Mouse (Mus musculus): ENCODE data around the gene Ubr4. TPM values are rescaled to one million over a fixed set of nuclear protein-coding genes. Genes with fewer than 3 reads are reported as not detected.
A peak's percentile ranks its signal among the peaks of the same experiment; 100 is the strongest.

The Ubr4 gene
- total RNA-seq (2014; rRNA removed), result 180 and 184 TPM in 2 replicates
- polyA plus RNA-seq (2015; fragmentation: Nextera tagmentation; extraction: Ambion mirVana), result 55.4 and 65.4 TPM in 2 replicates

DNA sequence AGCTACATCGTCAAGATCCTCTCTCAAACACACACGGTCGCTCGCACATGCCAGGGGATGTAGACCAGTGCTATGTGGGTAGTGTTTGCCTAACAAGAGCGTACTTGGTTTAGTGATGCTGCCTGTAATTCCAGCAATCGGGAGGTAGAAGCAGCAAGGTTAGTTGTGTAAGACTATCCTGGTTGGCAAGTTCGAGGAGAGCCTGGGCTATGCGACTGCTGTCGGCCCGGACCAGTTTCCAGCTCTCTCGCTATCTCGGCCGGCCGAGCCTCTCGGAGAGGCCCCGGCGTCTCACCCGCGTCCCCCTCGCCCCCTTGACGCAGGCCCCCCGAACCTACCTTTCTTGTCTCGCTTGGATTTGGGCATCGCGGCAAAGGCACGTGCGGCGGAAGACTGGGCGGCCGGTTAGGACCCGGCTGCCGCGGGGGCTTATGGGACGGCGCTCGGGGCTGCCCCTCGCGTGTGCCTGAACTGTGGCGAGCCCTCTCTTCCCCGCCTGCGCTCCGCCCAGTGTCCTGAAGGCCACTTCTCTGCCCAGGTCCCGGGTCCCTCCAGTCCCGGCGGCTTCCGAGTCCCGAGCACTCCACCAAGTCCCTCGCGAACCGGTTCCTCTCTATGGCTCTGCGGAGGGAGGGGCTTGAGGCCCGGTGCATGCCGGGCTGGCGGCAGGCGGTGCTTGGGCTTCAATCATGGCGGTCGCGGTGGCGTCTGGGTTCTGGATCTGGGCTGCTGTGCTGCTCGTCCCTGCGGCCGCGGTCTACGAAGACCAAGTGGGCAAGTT is at the start of gene Ubr4, which contains the start of the genes Mrto4 and Emc1:
Ubr4 (plus strand) TSS at position 679 of the 781 bp plus-strand sequence.
Mrto4 (minus strand) TSS at position 646 of the 781 bp plus-strand sequence.
Emc1 (plus strand) TSS at position 657 of the 781 bp plus-strand sequence.
- no peaks in the 10 kb centered on the region for H3K9me3 ChIP-seq (ENCODE audit: low read length)
- DNase-seq (ENCODE audit: low spot score) (peak; percentile 89), ATAC-seq (peak; percentile 96)
- peak within 1 kb of the TSS; percentile 92 for H3K9ac ChIP-seq (replicated peaks; ENCODE audit: low read length)
- peak within 1 kb of the TSS; percentile 78 for H3K4me3 ChIP-seq (ENCODE audit: low read length)
- H3K36me3 ChIP-seq (ENCODE audit: insufficient read depth, low read length), result peaks cover 26% of the 10 kb centered on the region
- peaks cover 15% of the 10 kb centered on the region for H3K4me1 ChIP-seq (ENCODE audit: insufficient read depth, low read length)
- WGBS, result under 1% methylated on average over 63 of the region's 64 CpGs
- H3K27me3 ChIP-seq (ENCODE audit: insufficient read depth, low read length), result no peaks in the 10 kb centered on the region
- no peak for TF ChIP-seq CTCF (IDR thresholded peaks at IDR 0.05; ENCODE audit: low read depth)
- H3K4me2 ChIP-seq (ENCODE audit: low read depth, low read length), result peak within 1 kb of the TSS; percentile 74
- peak within 1 kb of the TSS; percentile 97 for H3K27ac ChIP-seq

DNA sequence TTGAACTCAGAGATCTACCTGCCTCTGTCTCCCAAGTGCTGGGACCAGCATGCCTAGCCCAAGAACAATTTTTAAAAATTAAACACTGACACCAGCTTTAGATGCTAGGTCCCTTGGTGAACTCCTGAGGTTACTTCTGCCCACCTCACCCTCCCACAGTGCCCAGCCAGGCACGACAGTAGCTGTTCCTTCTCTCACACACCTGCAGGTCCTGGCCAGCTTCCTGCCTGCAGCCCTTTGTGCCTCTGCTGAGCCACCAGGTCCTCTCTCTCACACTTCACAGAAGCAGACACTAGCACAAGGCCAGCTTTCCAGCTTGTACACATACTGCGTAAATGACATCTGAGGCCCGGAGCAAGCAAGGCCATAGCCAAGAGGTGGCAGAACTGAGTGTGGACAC is 46.9 kb upstream of the Ubr4 start:
- Histone ChIP-seq H3K27me3 (ENCODE audit: insufficient read depth, low read length) (no peaks in the 10 kb centered on the region), H3K36me3 (ENCODE audit: insufficient read depth, low read length) (peaks cover 7% of the 10 kb centered on the region), H3K9me3 (ENCODE audit: low read length) (no peaks in the 10 kb centered on the region), H3K4me3 (ENCODE audit: low read length) (no peak overlapping the region), H3K4me2 (ENCODE audit: low read depth, low read length) (no peak overlapping the region), H3K4me1 (ENCODE audit: insufficient read depth, low read length) (peaks cover 5% of the 10 kb centered on the region), H3K9ac (replicated peaks; ENCODE audit: low read length) (no peak overlapping the region), H3K27ac (no peak overlapping the region)
- TF ChIP-seq CTCF (IDR thresholded peaks at IDR 0.05; ENCODE audit: low read depth), result no peak
- no peak for ATAC-seq
- DNase-seq (ENCODE audit: low spot score), result no peak
- WGBS, result 86% methylated on average over 3 of the region's 3 CpGs

DNA sequence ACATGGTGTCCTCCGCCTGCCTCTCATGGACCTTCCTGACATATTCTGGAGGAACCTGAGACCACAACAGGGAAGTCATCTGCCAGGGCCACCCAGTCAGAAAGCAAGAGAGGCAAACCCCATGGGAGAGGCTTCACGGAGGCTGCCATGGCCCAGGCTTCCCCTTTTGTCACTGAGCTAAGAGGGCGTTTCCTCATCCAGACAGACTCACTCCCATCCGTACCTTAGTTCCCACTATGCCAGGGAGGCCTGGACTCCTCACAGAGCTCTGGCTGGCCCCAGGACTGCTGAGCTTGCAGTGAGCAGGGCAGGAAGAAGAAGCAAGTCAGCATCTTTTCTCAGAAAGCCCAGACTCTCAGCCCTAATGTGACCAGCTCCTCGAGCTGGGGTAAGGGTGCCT is 44.5 kb upstream of the Ubr4 start:
- no peak for DNase-seq (ENCODE audit: low spot score)
- 77% methylated on average over 5 of the region's 5 CpGs for WGBS

DNA sequence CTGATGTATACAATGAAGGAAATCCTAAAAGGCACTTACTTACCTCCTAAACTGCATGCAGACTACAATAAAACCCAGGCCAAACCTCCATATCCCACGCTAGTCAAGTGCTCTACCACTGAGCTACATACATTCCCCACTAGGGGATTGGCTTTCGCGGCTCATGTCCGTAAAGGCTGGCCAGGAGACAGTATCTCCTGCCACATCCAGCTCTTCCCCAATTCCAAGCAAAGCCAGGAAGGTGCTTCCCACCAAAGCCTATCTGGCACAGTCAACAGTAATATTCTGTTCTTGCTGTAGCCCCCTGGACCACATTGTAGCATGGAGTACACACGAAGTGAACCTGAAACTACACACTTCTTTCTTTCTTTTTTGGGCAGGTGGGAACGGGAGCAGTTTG is 42.8 kb upstream of the Ubr4 start:
- no peaks in the 10 kb centered on the region for H3K9me3 ChIP-seq (ENCODE audit: low read length)
- WGBS, result 26% methylated on average over 6 of the region's 6 CpGs
- peak overlapping the region; percentile 80 for H3K27ac ChIP-seq
- peaks cover 15% of the 10 kb centered on the region for H3K4me1 ChIP-seq (ENCODE audit: insufficient read depth, low read length)
- H3K4me2 ChIP-seq (ENCODE audit: low read depth, low read length), result peak overlapping the region; percentile 97
- peak overlapping the region; percentile 88 for H3K4me3 ChIP-seq (ENCODE audit: low read length)
- peak; percentile 21 for DNase-seq (ENCODE audit: low spot score)
- no peaks in the 10 kb centered on the region for H3K27me3 ChIP-seq (ENCODE audit: insufficient read depth, low read length)
- peaks cover 7% of the 10 kb centered on the region for H3K36me3 ChIP-seq (ENCODE audit: insufficient read depth, low read length)
- ATAC-seq, result no peak
- TF ChIP-seq CTCF (IDR thresholded peaks at IDR 0.05; ENCODE audit: low read depth), result peak; percentile 49
- peak overlapping the region; percentile 80 for H3K9ac ChIP-seq (replicated peaks; ENCODE audit: low read length)

More for the DNA sequence above, 44.5 kb upstream of the Ubr4 start:
- peaks cover 15% of the 10 kb centered on the region for H3K4me1 ChIP-seq (ENCODE audit: insufficient read depth, low read length)
- H3K4me3 ChIP-seq (ENCODE audit: low read length), result no peak overlapping the region
- TF ChIP-seq CTCF (IDR thresholded peaks at IDR 0.05; ENCODE audit: low read depth), result no peak
- no peaks in the 10 kb centered on the region for H3K9me3 ChIP-seq (ENCODE audit: low read length)
- no peak overlapping the region for H3K4me2 ChIP-seq (ENCODE audit: low read depth, low read length)
- no peaks in the 10 kb centered on the region; the same call in 1 of the 2 replicates for H3K36me3 ChIP-seq (ENCODE audit: insufficient read depth, low read length)
- no peak overlapping the region for H3K27ac ChIP-seq
- no peak overlapping the region for H3K9ac ChIP-seq (replicated peaks; ENCODE audit: low read length)
- ATAC-seq, result no peak
- H3K27me3 ChIP-seq (ENCODE audit: insufficient read depth, low read length), result no peaks in the 10 kb centered on the region

DNA sequence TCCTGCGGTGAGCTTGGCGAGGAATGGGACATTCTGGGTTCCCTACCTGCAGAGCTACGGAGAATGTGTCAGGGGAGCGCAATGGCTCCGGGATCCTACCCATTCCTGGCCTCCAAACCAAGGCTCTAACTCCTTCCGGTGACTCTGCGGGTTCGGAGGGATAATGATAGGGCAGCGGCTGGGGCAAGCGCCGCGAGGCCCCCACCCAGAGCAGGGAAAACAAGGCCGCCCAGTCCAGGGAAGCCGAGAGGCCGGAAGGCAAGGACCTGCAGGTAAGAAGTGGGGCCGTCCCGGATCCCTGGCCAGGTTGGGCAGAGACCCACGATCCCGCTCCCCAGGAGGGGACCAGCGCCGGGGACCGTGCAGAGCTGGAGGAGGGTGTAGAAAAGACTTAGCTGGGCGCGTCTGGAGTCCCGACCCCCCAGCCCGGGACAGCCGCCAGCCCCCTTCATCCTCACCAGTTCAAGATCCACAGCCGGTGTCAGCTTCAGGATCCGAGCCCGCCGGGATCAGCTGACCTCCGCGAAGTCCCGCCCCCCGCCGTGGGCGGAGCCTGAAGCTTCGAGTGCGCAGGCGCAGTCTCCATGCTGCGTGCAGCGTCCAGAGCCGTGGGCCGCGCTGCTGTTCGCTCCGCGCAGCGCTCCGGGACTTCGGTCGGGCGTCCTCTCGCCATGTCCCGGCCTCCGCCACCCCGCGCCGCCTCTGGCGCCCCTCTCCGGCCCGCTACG is 42.1 kb upstream of the Ubr4 start, which contains the start of the genes Pqlc2 and Akr7a5:
Pqlc2 (minus strand) TSS at position 538 of the 728 bp plus-strand sequence.
Akr7a5 (plus strand) TSS at position 574 of the 728 bp plus-strand sequence.
- Histone ChIP-seq H3K4me2 (ENCODE audit: low read depth, low read length) (peak within 1 kb of the TSS; percentile 97), H3K27ac (peak within 1 kb of the TSS; percentile 80), H3K9me3 (ENCODE audit: low read length) (no peaks in the 10 kb centered on the region), H3K9ac (replicated peaks; ENCODE audit: low read length) (peak within 1 kb of the TSS; percentile 80), H3K4me1 (ENCODE audit: insufficient read depth, low read length) (peaks cover 15% of the 10 kb centered on the region), H3K36me3 (ENCODE audit: insufficient read depth, low read length) (peaks cover 12% of the 10 kb centered on the region), H3K4me3 (ENCODE audit: low read length) (peak within 1 kb of the TSS; percentile 88), H3K27me3 (ENCODE audit: insufficient read depth, low read length) (no peaks in the 10 kb centered on the region)
- TF ChIP-seq CTCF (IDR thresholded peaks at IDR 0.05; ENCODE audit: low read depth), result no peak
- WGBS, result under 1% methylated on average over 63 of the region's 63 CpGs
- peak; percentile 98 for DNase-seq (ENCODE audit: low spot score)
- peak; percentile 91 for ATAC-seq

DNA sequence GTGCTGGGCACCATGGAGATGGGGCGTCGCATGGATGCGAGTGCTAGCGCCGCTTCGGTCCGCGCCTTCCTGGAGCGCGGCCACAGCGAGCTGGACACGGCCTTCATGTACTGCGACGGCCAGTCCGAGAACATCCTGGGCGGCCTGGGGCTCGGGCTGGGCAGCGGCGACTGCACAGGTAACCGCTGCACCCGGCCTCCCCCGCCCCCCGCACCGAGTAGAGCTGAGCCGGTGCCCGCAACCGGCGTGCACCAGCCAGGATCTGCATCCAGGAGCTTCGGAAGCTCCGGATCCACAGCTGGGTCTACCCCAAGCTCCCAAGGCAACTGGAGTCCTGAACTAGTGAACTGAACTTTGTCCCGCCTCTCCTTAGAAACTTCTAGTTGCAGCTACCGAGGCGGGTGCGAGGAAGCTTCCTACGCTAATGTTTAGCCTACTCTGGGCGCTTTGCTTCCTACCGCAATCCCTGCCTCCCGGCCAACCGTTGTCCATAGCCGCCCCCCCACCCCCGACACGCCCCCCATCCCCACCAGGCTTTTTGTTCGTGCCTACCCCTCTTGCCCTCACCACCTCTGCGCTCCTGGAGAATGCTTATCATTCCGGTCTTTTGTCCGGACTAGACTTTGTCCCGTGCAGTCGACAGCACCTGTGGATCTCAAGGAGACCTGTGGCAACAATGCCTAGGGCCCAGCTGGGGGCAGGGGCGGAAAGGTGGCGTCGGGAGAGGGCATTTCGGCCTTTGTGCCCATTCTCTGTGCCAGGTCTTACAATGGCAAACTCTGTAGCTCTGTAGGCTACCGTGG is 41.3 kb upstream of the Ubr4 start:
- no peak for TF ChIP-seq CTCF (IDR thresholded peaks at IDR 0.05; ENCODE audit: low read depth)
- Histone ChIP-seq H3K9me3 (ENCODE audit: low read length) (no peaks in the 10 kb centered on the region), H3K27me3 (ENCODE audit: insufficient read depth, low read length) (no peaks in the 10 kb centered on the region), H3K9ac (replicated peaks; ENCODE audit: low read length) (peak overlapping the region; percentile 80), H3K27ac (peak overlapping the region; percentile 80), H3K4me2 (ENCODE audit: low read depth, low read length) (peak overlapping the region; percentile 97), H3K36me3 (ENCODE audit: insufficient read depth, low read length) (peaks cover 19% of the 10 kb centered on the region), H3K4me3 (ENCODE audit: low read length) (peak overlapping the region; percentile 88), H3K4me1 (ENCODE audit: insufficient read depth, low read length) (peaks cover 15% of the 10 kb centered on the region)
- under 1% methylated on average over 51 of the region's 53 CpGs for WGBS
- DNase-seq (ENCODE audit: low spot score), result peak; percentile 23
- peak; percentile 72 for ATAC-seq
